Mouse (Mus musculus) T-cell, adult 2 months (primary cell): Measurements from ENCODE around the gene A730009L09Rik.

ENCODE experiments used
- DNase-seq: peaks from one replicate; pipeline ENCODE4 v3.0.0; 2022; ENCODE audit warnings: low spot score

The A730009L09Rik gene

DNA sequence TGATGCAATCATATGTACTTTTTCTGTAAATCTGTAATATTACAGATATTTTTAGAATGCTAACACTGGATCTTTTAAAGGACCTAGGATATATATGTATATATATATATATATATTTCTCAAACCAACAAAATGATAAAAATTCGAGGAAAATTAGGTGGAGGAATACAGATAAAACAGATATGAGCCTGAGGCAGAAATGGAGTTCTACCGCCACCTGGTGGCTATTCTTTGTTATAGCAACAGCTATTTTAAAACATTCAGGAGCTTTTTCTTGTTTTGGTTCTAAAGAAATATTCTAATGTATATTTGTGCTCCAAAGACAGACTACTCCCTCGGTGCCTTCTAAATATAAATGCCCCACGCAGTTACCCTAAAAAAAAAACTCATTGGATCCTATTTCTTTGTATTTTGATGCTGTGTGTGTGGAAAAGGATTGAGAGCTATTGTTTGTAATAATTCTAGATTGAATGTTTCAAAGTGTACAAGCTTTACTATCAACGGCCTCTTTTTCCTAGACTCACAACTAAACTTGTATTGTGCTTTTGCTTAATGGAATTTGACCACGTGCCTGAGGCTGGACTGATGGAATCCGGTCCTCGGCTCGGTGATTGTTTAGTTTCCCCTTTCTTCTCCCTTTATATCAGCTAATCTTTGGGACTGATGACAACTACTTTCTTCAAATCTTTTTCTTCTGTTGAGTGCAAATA lies 44.8 kb downstream of the A730009L09Rik start:
- peak; percentile 8 for DNase-seq

DNA sequence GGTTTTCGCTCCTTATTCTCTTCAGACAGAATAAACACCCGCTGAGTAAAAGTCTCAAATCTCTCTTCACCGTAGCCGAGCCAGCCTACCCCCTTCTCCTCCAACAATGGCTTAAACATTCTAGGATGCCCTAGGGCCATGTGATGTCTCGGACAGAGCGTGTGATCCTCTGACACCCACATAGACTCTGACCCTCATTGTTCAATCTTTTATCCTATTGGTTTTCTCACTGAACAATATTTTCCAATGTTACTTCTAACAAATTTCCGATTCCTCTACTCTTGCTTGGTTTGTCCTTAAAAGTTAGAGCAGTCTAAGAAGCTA lies 45.3 kb downstream of the A730009L09Rik start:
- DNase-seq, result no peak
